Mouse (Mus musculus): ENCODE measurements around the gene Acp6. TPM values are rescaled to one million over a fixed set of nuclear protein-coding genes. Genes with fewer than 3 reads are reported as not detected.
"Not testable (repeated sequence)": the region's sequence is repeated elsewhere in the genome, so short reads cannot be mapped to it uniquely, and the experiment has no call there.

The Acp6 gene
- total RNA-seq (2014; rRNA removed) (17.4 and 19.1 TPM in 2 replicates), polyA plus RNA-seq (2015; fragmentation: Nextera tagmentation; extraction: Ambion mirVana) (11.2 and 11.3 TPM in 2 replicates)

DNA sequence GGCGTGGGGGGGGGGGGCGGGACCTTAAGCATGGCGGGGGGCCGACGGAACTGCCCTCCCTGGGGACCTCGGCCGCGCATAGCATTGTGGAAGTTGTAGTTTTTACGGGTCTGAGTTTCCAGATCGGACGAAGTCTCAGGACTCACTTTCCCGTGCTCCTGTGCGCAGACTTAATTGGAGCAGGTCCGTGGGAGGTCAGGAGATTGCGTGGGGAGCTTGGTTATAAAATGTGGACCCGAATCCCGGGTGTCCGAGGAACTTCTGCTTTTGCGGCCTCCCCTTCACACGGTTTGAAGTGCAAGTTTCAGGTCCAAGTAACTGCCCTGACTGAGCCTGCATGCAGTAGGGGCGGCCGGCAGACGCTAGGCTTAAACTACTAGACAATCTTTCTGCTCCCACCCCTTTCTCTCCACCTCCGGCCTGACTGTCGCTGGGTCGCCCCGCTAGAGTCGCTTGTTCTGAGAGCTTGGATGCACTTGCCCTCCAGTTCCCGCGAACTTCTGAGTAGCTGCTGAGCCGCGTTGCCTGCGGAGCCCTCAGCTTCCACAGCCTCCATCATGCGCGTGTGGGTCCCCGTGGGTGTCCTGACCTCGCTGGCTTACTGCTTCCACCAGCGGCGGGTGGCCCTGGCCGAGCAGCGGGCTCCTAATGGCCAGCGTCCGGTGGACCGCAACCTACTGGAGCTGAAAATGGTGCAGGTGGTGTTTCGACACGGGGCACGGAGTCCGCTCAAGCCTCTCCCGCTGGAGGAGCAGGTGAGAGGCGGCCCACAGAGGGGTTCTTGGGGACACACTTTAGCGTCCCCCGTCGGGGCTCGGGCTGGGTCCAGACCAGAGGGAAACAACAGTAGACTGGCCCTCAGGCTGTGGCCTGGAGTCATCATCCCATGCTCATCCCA, at the start of gene Acp6:
Gene Acp6 (plus strand): TSS at position 167 of the 898 bp plus-strand sequence.
- peak; percentile 87 for DNase-seq
- under 1% methylated on average over 54 of the region's 54 CpGs for WGBS

DNA sequence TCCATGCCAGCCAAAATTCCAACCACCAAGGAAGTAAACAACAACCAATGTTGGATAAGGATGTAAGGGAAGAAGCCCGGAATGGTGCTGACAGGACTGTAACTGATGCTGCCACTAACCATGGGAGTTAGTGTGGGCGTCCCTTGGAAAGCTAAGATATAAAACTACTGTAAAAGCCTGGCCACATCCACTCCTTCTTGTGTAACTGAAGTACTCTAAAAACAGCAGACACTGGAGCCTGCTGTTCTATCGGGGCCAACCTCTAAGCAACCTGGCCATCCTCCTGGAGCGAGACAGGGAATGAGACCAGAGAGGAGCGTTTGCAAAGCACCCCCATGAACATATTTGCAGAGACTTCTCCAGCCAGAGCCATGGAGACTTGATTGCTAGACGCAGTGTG, 41.1 kb upstream of the Acp6 start:
- ATAC-seq: no peak
- no peak overlapping the region for H3K4me3 ChIP-seq (ENCODE audit: low read depth, low read length)
- 93% methylated on average over 6 of the region's 6 CpGs for WGBS
- no peak for TF ChIP-seq CTCF (IDR thresholded peaks at IDR 0.05; ENCODE audit: low read depth)
- no peak for DNase-seq
- H3K27me3 ChIP-seq (ENCODE audit: insufficient read depth, low read length): no peaks in the 10 kb centered on the region
- no peaks in the 10 kb centered on the region for H3K4me1 ChIP-seq (ENCODE audit: insufficient read depth)
- no peak overlapping the region for H3K27ac ChIP-seq (ENCODE audit: low read depth, low read length)
- no peaks in the 10 kb centered on the region for H3K36me3 ChIP-seq (ENCODE audit: insufficient read depth)
- 0 out of 2 replicates have a peak, but pooled peaks cover 4% of the 10 kb centered on the region for H3K9me3 ChIP-seq (ENCODE audit: low read length)
- H3K9ac ChIP-seq: no peak overlapping the region
- no peak overlapping the region for H3K4me2 ChIP-seq (ENCODE audit: low read depth)

More for the DNA sequence above, at the start of gene Acp6:
- peak; percentile 93 for ATAC-seq
- no peak for TF ChIP-seq CTCF (IDR thresholded peaks at IDR 0.05; ENCODE audit: low read depth)
- H3K36me3 ChIP-seq (ENCODE audit: insufficient read depth): 0 out of 2 replicates have a peak, but pooled peaks cover under 1% of the 10 kb centered on the region
- H3K4me2 ChIP-seq (ENCODE audit: low read depth): peak within 1 kb of the TSS; percentile 86
- H3K9ac ChIP-seq: peak within 1 kb of the TSS; percentile 50
- peaks cover 6% of the 10 kb centered on the region; the same call in 1 of the 2 replicates for H3K4me1 ChIP-seq (ENCODE audit: insufficient read depth)
- H3K27me3 ChIP-seq (ENCODE audit: insufficient read depth, low read length): no peaks in the 10 kb centered on the region
- peak within 1 kb of the TSS; percentile 35 for H3K27ac ChIP-seq (ENCODE audit: low read depth, low read length)
- no peaks in the 10 kb centered on the region for H3K9me3 ChIP-seq (ENCODE audit: low read length)
- peak within 1 kb of the TSS; percentile 65 for H3K4me3 ChIP-seq (ENCODE audit: low read depth, low read length)

- 55% methylated on average over 12 of the region's 12 CpGs for WGBS
- no peak overlapping the region for H3K4me3 ChIP-seq (ENCODE audit: low read depth, low read length)
- DNase-seq (no peak), ATAC-seq (no peak)
- H3K36me3 ChIP-seq (ENCODE audit: insufficient read depth): no peaks in the 10 kb centered on the region
- no peak for TF ChIP-seq CTCF (IDR thresholded peaks at IDR 0.05; ENCODE audit: low read depth)
- H3K4me2 ChIP-seq (ENCODE audit: low read depth): no peak overlapping the region
- no peak overlapping the region for H3K27ac ChIP-seq (ENCODE audit: low read depth, low read length)
- H3K9ac ChIP-seq: no peak overlapping the region
- no peaks in the 10 kb centered on the region for H3K27me3 ChIP-seq (ENCODE audit: insufficient read depth, low read length)
- 0 out of 2 replicates have a peak, but pooled peaks cover 4% of the 10 kb centered on the region for H3K9me3 ChIP-seq (ENCODE audit: low read length)
- no peaks in the 10 kb centered on the region for H3K4me1 ChIP-seq (ENCODE audit: insufficient read depth)
Observed at GRCm38 (mm10) chr3:97118313-97118712, 40.3 kb upstream of the Acp6 start.

DNA sequence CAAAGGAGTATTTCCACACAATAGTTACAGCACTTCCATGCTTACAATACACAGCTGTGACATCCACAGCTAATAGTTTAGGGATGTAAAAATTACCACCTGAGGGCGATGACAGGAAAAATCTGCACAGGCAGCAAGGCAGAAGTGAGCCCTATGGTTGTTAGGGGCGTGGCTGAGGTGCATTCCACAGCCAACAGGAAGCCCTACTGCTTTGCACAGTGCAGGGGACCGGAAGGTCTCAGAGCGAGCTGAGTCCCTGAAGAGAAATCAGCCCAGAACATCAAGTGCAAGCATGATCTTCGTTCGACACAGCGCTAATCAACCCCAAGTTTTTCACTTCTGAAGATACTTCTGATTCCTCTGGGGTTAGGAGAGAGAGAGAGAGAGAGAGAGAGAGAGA, 34.4 kb upstream of the Acp6 start:
- Histone ChIP-seq H3K36me3 (ENCODE audit: insufficient read depth) (no peaks in the 10 kb centered on the region), H3K9ac (no peak overlapping the region), H3K27me3 (ENCODE audit: insufficient read depth, low read length) (no peaks in the 10 kb centered on the region), H3K4me1 (ENCODE audit: insufficient read depth) (no peaks in the 10 kb centered on the region), H3K4me2 (ENCODE audit: low read depth) (no peak overlapping the region), H3K4me3 (ENCODE audit: low read depth, low read length) (no peak overlapping the region), H3K27ac (ENCODE audit: low read depth, low read length) (no peak overlapping the region), H3K9me3 (ENCODE audit: low read length) (no peaks in the 10 kb centered on the region)
- 42% methylated on average over 7 of the region's 7 CpGs for WGBS
- no peak for TF ChIP-seq CTCF (IDR thresholded peaks at IDR 0.05; ENCODE audit: low read depth)
- no peak for DNase-seq
- ATAC-seq: no peak

- H3K4me1 ChIP-seq (ENCODE audit: insufficient read depth): no peaks in the 10 kb centered on the region
- 81% methylated on average over 4 of the region's 4 CpGs for WGBS
- no peak for TF ChIP-seq CTCF (IDR thresholded peaks at IDR 0.05; ENCODE audit: low read depth)
- H3K4me2 ChIP-seq (ENCODE audit: low read depth): no peak overlapping the region
- ATAC-seq (no peak), DNase-seq (no peak)
- H3K9ac ChIP-seq: no peak overlapping the region
- H3K9me3 ChIP-seq (ENCODE audit: low read length): no peaks in the 10 kb centered on the region
- no peak overlapping the region for H3K27ac ChIP-seq (ENCODE audit: low read depth, low read length)
- no peak overlapping the region for H3K4me3 ChIP-seq (ENCODE audit: low read depth, low read length)
- no peaks in the 10 kb centered on the region for H3K36me3 ChIP-seq (ENCODE audit: insufficient read depth)
- H3K27me3 ChIP-seq (ENCODE audit: insufficient read depth, low read length): no peaks in the 10 kb centered on the region
Observed at GRCm38 (mm10) chr3:97129410-97129809, 29.2 kb upstream of the Acp6 start.

GRCm38 (mm10) chr3:97137666-97138065, 20.9 kb upstream of the Acp6 start:
- H3K4me3 ChIP-seq (ENCODE audit: low read depth, low read length); H3K27ac ChIP-seq (ENCODE audit: low read depth, low read length); H3K9me3 ChIP-seq (ENCODE audit: low read length); H3K4me1 ChIP-seq (ENCODE audit: insufficient read depth); H3K36me3 ChIP-seq (ENCODE audit: insufficient read depth); DNase-seq; H3K27me3 ChIP-seq (ENCODE audit: insufficient read depth, low read length); H3K9ac ChIP-seq; ATAC-seq; H3K4me2 ChIP-seq (ENCODE audit: low read depth): not testable (repeated sequence)
- WGBS: 33% methylated on average over 1 of the region's 1 CpGs

- ATAC-seq: no peak
- TF ChIP-seq CTCF (IDR thresholded peaks at IDR 0.05; ENCODE audit: low read depth): no peak
- no peak for DNase-seq
Observed at GRCm38 (mm10) chr3:97151092-97151491, 7.5 kb upstream of the Acp6 start.

More at GRCm38 (mm10) chr3:97151092-97151491, 7.5 kb upstream of the Acp6 start:
- no peak overlapping the region for H3K4me2 ChIP-seq (ENCODE audit: low read depth)
- no peaks in the 10 kb centered on the region for H3K4me1 ChIP-seq (ENCODE audit: insufficient read depth)
- no peaks in the 10 kb centered on the region for H3K9me3 ChIP-seq (ENCODE audit: low read length)
- no peak overlapping the region for H3K27ac ChIP-seq (ENCODE audit: low read depth, low read length)
- 55% methylated on average over 2 of the region's 2 CpGs for WGBS
- no peak overlapping the region for H3K4me3 ChIP-seq (ENCODE audit: low read depth, low read length)
- H3K9ac ChIP-seq: no peak overlapping the region
- H3K36me3 ChIP-seq (ENCODE audit: insufficient read depth): no peaks in the 10 kb centered on the region
- H3K27me3 ChIP-seq (ENCODE audit: insufficient read depth, low read length): no peaks in the 10 kb centered on the region

Data from forebrain, postnatal 0 days (tissue).